22 mouse cellular contexts compared by ENCODE assay signal in the genomic region with DNA sequence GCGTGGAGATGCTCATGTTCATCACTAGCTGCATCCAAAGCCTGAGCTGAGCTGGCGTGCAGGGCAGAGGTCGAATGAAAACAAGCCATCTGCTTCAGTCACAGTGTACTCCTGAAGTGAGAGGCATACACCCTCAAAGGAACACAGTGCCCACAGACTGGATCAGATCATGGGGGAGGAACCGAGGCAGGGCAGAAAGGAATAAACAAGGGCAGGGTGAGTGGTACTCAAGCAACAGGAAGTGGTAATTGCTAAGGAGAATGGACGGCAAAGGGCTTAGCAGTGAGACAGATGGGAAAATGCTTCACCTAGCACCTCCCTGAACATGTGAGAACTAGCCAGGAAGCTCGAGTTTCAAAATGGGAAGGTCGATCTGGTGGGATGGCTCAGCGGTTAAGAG. TPM values are rescaled to one million over a fixed set of nuclear protein-coding genes. Genes with fewer than 3 reads are reported as not detected.
DNase-seq lines count a peak whose midpoint lies in the region; ATAC-seq and TF ChIP-seq lines count a peak whose summit lies in the region.
"Had no signal": no experiment of that assay in that cellular context is flagged by ENCODE, and none has a peak within 500 bp of the region (broad histone marks: within the 10 kb centered on the region; RNA-seq: fewer than 3 reads in every experiment).

No protein-coding gene starts in this region.

- no peaks in the 10 kb centered on the region for H3K4me1 ChIP-seq in kidney, postnatal 0 days (replicated peaks; ENCODE audit: insufficient read depth, low read length)
- peaks cover 4% of the 10 kb centered on the region for H3K4me1 ChIP-seq in ES-Bruce4 (ENCODE audit: control insufficient read depth, insufficient read depth, low read length)
- H3K4me1 ChIP-seq in olfactory bulb, adult 2 months (ENCODE audit: control insufficient read depth, insufficient read depth, low read length) = peaks cover 4% of the 10 kb centered on the region
- H3K4me1 ChIP-seq: embryonic facial prominence, embryonic 10.5 days; forebrain, embryonic 13.5 days; heart, embryonic 13.5 days; hindbrain, embryonic 12.5 days; intestine, embryonic 15.5 days had no signal

- no peak for TF ChIP-seq EP300 in ES-Bruce4 (IDR thresholded peaks at IDR 0.05; ENCODE audit: insufficient read depth, low read depth, low read length)

- 66% methylated on average over 8 of the region's 8 CpGs for WGBS in kidney, postnatal 0 days
- 81% methylated on average over 8 of the region's 8 CpGs for WGBS in olfactory bulb, adult 2 months

- H3K4me3 ChIP-seq in kidney, postnatal 0 days (replicated peaks; ENCODE audit: low read depth, low read length) = no peak overlapping the region
- no peak overlapping the region for H3K4me3 ChIP-seq in ES-Bruce4 (ENCODE audit: low read depth, low read length)
- no peak overlapping the region for H3K4me3 ChIP-seq in olfactory bulb, adult 2 months (ENCODE audit: insufficient read depth, low read depth, low read length)
- H3K4me3 ChIP-seq: embryonic facial prominence, embryonic 10.5 days; forebrain, embryonic 13.5 days; gastrocnemius, adult 2 months; heart, embryonic 13.5 days; hindbrain, embryonic 12.5 days; intestine, embryonic 15.5 days had no signal

- no peak for TF ChIP-seq CTCF in kidney, postnatal 0 days (IDR thresholded peaks at IDR 0.05; ENCODE audit: low read depth)
- no peak for TF ChIP-seq CTCF in ES-Bruce4 (IDR thresholded peaks at IDR 0.05; ENCODE audit: low read depth, low read length)
- TF ChIP-seq CTCF in olfactory bulb, adult 2 months (IDR thresholded peaks at IDR 0.05; ENCODE audit: insufficient read depth, low read depth, low read length) = no peak

- no peak for TF ChIP-seq POLR2A in ES-Bruce4 (IDR thresholded peaks at IDR 0.05; ENCODE audit: insufficient read depth, low read length)
- TF ChIP-seq POLR2A in olfactory bulb, adult 2 months (IDR thresholded peaks at IDR 0.05; ENCODE audit: insufficient read depth, low read depth, low read length) = no peak

- H3K27me3 ChIP-seq in kidney, postnatal 0 days (ENCODE audit: insufficient read depth, low read length) = no peaks in the 10 kb centered on the region
- no peaks in the 10 kb centered on the region for H3K27me3 ChIP-seq in ES-Bruce4 (ENCODE audit: control insufficient read depth, insufficient read depth, low read length, poor library complexity, severe bottlenecking)
- H3K27me3 ChIP-seq: forebrain, embryonic 13.5 days; heart, embryonic 13.5 days; hindbrain, embryonic 12.5 days; intestine, embryonic 15.5 days had no signal

- peak overlapping the region; percentile 56; the same call in 1 of the 2 replicates for H3K27ac ChIP-seq in kidney, postnatal 0 days
- H3K27ac ChIP-seq in ES-Bruce4 (ENCODE audit: insufficient read depth, low read length) = peak overlapping the region; percentile 48
- peak overlapping the region; percentile 12; the same call in 1 of the 2 replicates for H3K27ac ChIP-seq in olfactory bulb, adult 2 months (ENCODE audit: insufficient read depth, low read depth, low read length)
- H3K27ac ChIP-seq: embryonic facial prominence, embryonic 10.5 days; forebrain, embryonic 13.5 days; gastrocnemius, adult 2 months; heart, embryonic 13.5 days; hindbrain, embryonic 12.5 days; hindbrain, postnatal 0 days; intestine, embryonic 15.5 days had no signal

- H3K9me3 ChIP-seq in kidney, postnatal 0 days (replicated peaks; ENCODE audit: low read length) = no peaks in the 10 kb centered on the region
- H3K9me3 ChIP-seq in ES-Bruce4 (replicated peaks; ENCODE audit: control insufficient read depth, insufficient read depth, low read length, poor library complexity, severe bottlenecking) = no peaks in the 10 kb centered on the region
- H3K9me3 ChIP-seq: embryonic facial prominence, embryonic 10.5 days; forebrain, embryonic 13.5 days; heart, embryonic 13.5 days; hindbrain, embryonic 12.5 days; intestine, embryonic 15.5 days had no signal

- no peak for DNase-seq in kidney, postnatal 0 days (ENCODE audit: low spot score)
- DNase-seq in kidney, adult 11 months = no peak
- peak; percentile 40 for DNase-seq in ZHBTc4 (ENCODE audit: low read depth, low spot score)
- no peak for DNase-seq in spleen, adult 18-20 months
- DNase-seq in ovary, postnatal 14 days (ENCODE audit: low spot score) = no peak
- DNase-seq in ovary, postnatal 10 days (ENCODE audit: low spot score) = no peak
- DNase-seq: adrenal gland, adult 2 months; adrenal gland, postnatal 25 days; cerebellum, adult 18-20 months; cerebellum, postnatal 10 days; forebrain, postnatal 0 days; gastrocnemius, adult 2 months; gastrocnemius, postnatal 25 days; heart, postnatal 4 days had no signal

- no peak overlapping the region for H3K9ac ChIP-seq in kidney, postnatal 0 days (ENCODE audit: low read depth, low read length)
- no peak overlapping the region for H3K9ac ChIP-seq in ES-Bruce4 (ENCODE audit: low read depth, poor library complexity, severe bottlenecking)
- H3K9ac ChIP-seq: forebrain, embryonic 13.5 days; forebrain, postnatal 0 days; heart, embryonic 13.5 days; hindbrain, embryonic 12.5 days; intestine, embryonic 15.5 days had no signal

- no peak overlapping the region for H3K4me2 ChIP-seq in kidney, postnatal 0 days (ENCODE audit: low read length)
- H3K4me2 ChIP-seq: forebrain, embryonic 13.5 days; heart, embryonic 13.5 days; hindbrain, embryonic 12.5 days; intestine, embryonic 15.5 days had no signal

- peaks cover 49% of the 10 kb centered on the region for H3K36me3 ChIP-seq in kidney, postnatal 0 days (ENCODE audit: insufficient read depth, low read length)
- peaks cover 31% of the 10 kb centered on the region for H3K36me3 ChIP-seq in ES-Bruce4 (ENCODE audit: control insufficient read depth, insufficient read depth, low read length, poor library complexity, severe bottlenecking)

- ATAC-seq in kidney, postnatal 0 days (replicated peaks; ENCODE audit: low FRiP score, low read depth) = no peak
- ATAC-seq: forebrain, embryonic 13.5 days; forebrain, postnatal 0 days; hindbrain, postnatal 0 days; intestine, embryonic 15.5 days had no signal

RNA-seq across cellular contexts. Expression of gene Nmb, which starts 7.6 kb away (rescaled TPM):
- 9.3 and 10.5 TPM in 2 replicates for polyA plus RNA-seq in kidney, postnatal 0 days (2015; fragmentation: Nextera tagmentation; extraction: Ambion mirVana)
- polyA plus RNA-seq in ES-Bruce4 (2011; ENCODE audit: insufficient read depth, insufficient read length, low read depth, missing spikeins) = 5.2 and 6.0 TPM in 2 replicates
- polyA plus RNA-seq in olfactory bulb, adult 2 months (2012; ENCODE audit: insufficient read depth, insufficient read length, low replicate concordance, missing spikeins) = not detected in 2 replicates

RNA-seq across cellular contexts. Expression of gene Wdr73, which starts 11.4 kb away (rescaled TPM):
- 29.8 and 32.9 TPM in 2 replicates for polyA plus RNA-seq in kidney, postnatal 0 days (2015; fragmentation: Nextera tagmentation; extraction: Ambion mirVana)
- 35.9 and 39.3 TPM in 2 replicates for polyA plus RNA-seq in ES-Bruce4 (2011; ENCODE audit: insufficient read depth, insufficient read length, low read depth, missing spikeins)
- not detected in 2 replicates for polyA plus RNA-seq in olfactory bulb, adult 2 months (2012; ENCODE audit: insufficient read depth, insufficient read length, low replicate concordance, missing spikeins)

RNA-seq across cellular contexts. Expression of gene Sec11a, which starts 35.1 kb away (rescaled TPM):
- polyA plus RNA-seq in kidney, postnatal 0 days (2015; fragmentation: Nextera tagmentation; extraction: Ambion mirVana) = 222 and 226 TPM in 2 replicates
- polyA plus RNA-seq in ES-Bruce4 (2011; ENCODE audit: insufficient read depth, insufficient read length, low read depth, missing spikeins) = 110 and 121 TPM in 2 replicates
- not detected in 2 replicates for polyA plus RNA-seq in olfactory bulb, adult 2 months (2012; ENCODE audit: insufficient read depth, insufficient read length, low replicate concordance, missing spikeins)

RNA-seq across cellular contexts. Expression of gene Zscan2, which starts 51.8 kb away (rescaled TPM):
- 2.7 TPM in 2 replicates for polyA plus RNA-seq in kidney, postnatal 0 days (2015; fragmentation: Nextera tagmentation; extraction: Ambion mirVana)
- 4.5 and 4.9 TPM in 2 replicates for polyA plus RNA-seq in ES-Bruce4 (2011; ENCODE audit: insufficient read depth, insufficient read length, low read depth, missing spikeins)
- not detected in 2 replicates for polyA plus RNA-seq in olfactory bulb, adult 2 months (2012; ENCODE audit: insufficient read depth, insufficient read length, low replicate concordance, missing spikeins)

Comparison
In these comparisons a context has a peak if more than half of its experiments do, and no peak if none do; other contexts are left out.
1. RNA of gene Wdr73, which starts 11.4 kb away (polyA plus RNA-seq): 35.9 to 39.3 TPM in ES-Bruce4 and 29.8 to 32.9 TPM in kidney, postnatal 0 days; not detected in olfactory bulb, adult 2 months; every median in the first group is over 10 times any median in the second.
2. Peak in every context shown above with its lines, with median percentiles within 50 percentile points of each other: H3K27ac ChIP-seq.